Mouse (Mus musculus) brain, embryonic 14.5 days (tissue): ENCODE measurements around the gene 6330409D20Rik.

Source experiments
- CTCF ChIP-seq: fragments of 200-500 bp; IDR thresholded peaks from 2 replicates; pipeline ENCODE4 v1.5.1; 2012; ENCODE audit warnings: inconsistent platforms, mild to moderate bottlenecking, moderate library complexity, borderline replicate concordance; ENCODE audit not compliant: insufficient read depth, insufficient read length; ENCODE audit errors: extremely low read depth
- POLR2A ChIP-seq: fragments of 200-500 bp; IDR thresholded peaks from 2 replicates; pipeline ENCODE4 v1.6.1; 2012; ENCODE audit warnings: mild to moderate bottlenecking, inconsistent platforms, borderline replicate concordance; ENCODE audit not compliant: poor library complexity, insufficient read depth, insufficient read length, severe bottlenecking; ENCODE audit errors: extremely low read depth

GRCm38 (mm10) chr2:32710425-32710824, 30.4 kb downstream of the 6330409D20Rik start:
- TF ChIP-seq CTCF (no peak), POLR2A (no peak)
